Comparison of ENCODE assay signal across 8 mouse cellular contexts in the genomic region with DNA sequence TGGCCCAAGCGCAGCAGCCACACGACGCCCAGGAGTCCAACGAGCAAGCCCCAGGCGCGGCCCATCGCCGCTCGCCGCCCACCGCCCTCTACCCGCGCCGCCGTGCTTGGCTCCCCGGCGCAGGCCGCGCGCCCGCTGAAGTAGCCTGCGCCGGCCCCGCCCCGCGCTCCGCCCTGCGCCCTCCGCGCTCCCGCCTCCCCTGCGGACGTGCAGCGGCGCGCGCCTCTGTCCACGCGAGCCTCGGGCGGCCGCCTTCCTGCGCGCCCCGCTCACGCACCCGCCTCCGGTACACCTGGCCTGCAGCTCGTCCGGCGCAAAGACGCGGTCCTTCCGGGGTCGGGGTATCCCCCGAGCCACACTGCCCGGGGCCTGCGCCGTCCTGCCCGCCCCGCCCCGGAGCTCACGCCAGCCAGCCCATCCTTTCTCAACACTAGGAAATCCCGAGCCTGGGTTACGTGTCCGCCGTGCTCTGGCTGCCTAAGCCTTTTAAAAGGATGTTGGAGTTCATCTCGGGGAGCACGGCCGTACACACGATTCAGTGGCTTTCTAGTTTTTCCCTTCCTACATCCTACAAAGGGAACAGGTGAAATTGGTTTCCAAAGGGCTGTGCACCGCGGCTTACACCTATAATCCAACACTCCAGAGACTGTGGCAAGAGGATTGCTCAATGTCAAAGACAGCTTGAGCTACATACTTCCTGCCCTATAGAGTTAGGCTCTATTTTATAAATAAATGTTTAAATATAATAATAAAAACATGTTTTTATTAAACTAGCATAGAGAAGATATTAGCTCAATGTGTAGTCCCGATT. TPM values are rescaled to one million over a fixed set of nuclear protein-coding genes. Genes with fewer than 3 reads are reported as not detected.
DNase-seq lines count a peak whose midpoint lies in the region; ATAC-seq lines count a peak whose summit lies in the region.

A gene (minus strand): TSS at position 346 of the 811 bp plus-strand sequence.

- peak; percentile 90 to 96 for DNase-seq in adrenal gland, adult (ENCODE audit: inconsistent age in 2 of 2, low spot score in 1 of 2)
- DNase-seq in embryo, embryonic 10.5 days (ENCODE audit: low spot score) = peak; percentile 87
- peak; percentile 80 for DNase-seq in gastrocnemius, postnatal 14 days
- DNase-seq in left cerebral cortex, postnatal 10 days (ENCODE audit: extremely low spot score in 1 of 2, low spot score in 2 of 2) = peak; percentile 63 to 90
- DNase-seq in right cerebral cortex, postnatal 10 days (ENCODE audit: low spot score in 2 of 2) = peak; percentile 87 to 89
- DNase-seq in urinary bladder, postnatal 14 days (ENCODE audit: low spot score) = peak; percentile 83

- intact Hi-C loops in gastrocnemius, postnatal 14 days (cut with DNase I; ENCODE audit: low total_unique reads) = no loop called here
- intact Hi-C loops in left cerebral cortex, postnatal 10 days (cut with DNase I) = no loop called here

- peak; percentile 82 for ATAC-seq in inflammation-experienced regulatory T-cells, adult 6 months
- peak; percentile 61 for ATAC-seq in megakaryocyte progenitor cell, adult 5-6 weeks (replicated peaks; ENCODE audit: poor library complexity)

RNA-seq across cellular contexts. Expression of the gene that starts here (rescaled TPM):
- 1 to 10 TPM; 6.2 to 7.9 TPM for total RNA-seq in gastrocnemius, postnatal 14 days (2021)
- 10 to 100 TPM; 21.0 to 57.6 (median 28.8) TPM for polyA plus RNA-seq in inflammation-experienced regulatory T-cells, adult 6 months (2017; shearing (Covaris generic))
- 10 to 100 TPM; 25.6 to 29.0 TPM for total RNA-seq in left cerebral cortex, postnatal 10 days (2021)
- 137 and 148 TPM in 2 replicates for total RNA-seq in megakaryocyte progenitor cell, adult 5-6 weeks (2015)
- total RNA-seq in megakaryocyte progenitor cell, adult 5-6 weeks (2017) = 72.8 and 86.0 TPM in 2 replicates

Comparison
In these comparisons a context has a peak if more than half of its experiments do, and no peak if none do; other contexts are left out.
1. Peak in every context shown above with its lines: DNase-seq and ATAC-seq.